Mouse (Mus musculus) gastrocnemius, postnatal 4 days (tissue): Measurements from ENCODE around the gene Scamp3. TPM values are rescaled to one million over a fixed set of nuclear protein-coding genes. Genes with fewer than 3 reads are reported as not detected.
"Not testable (repeated sequence)": the region's sequence is repeated elsewhere in the genome, so short reads cannot be mapped to it uniquely, and the experiment has no call there.

ENCODE experiments used
- DNase-seq, 2 experiments: peaks; one replicate each; pipeline ENCODE4 v3.0.0; 2021 to 2022; ENCODE audit warnings: low spot score in 2 of 2, mixed read lengths in 2 of 2
- long read RNA-seq, 2 experiments: library from polyadenylated mRNA; stranded (forward); transcript quantifications; one replicate each; pipeline ENCODE4 v2.0.0; 2021
- total RNA-seq, 2 experiments: library from RNA; stranded (reverse); gene quantifications; 2 replicates each; pipeline ENCODE4 v1.2.3; 2021

The Scamp3 gene
- total RNA-seq: 10 to 100 TPM; 41.8 to 43.1 TPM
- long read RNA-seq, experiment 1, transcript Scamp3-203 (9 exons, 1,475 nt): major isoform, 31 of 61 reads
- long read RNA-seq, experiment 1, transcript Scamp3-201 (9 exons, 1,489 nt): minor isoform, 24 of 61 reads
- long read RNA-seq, experiment 1, partial matches to known transcripts: 1 of 61 reads
- long read RNA-seq, experiment 1, other reads (novel, unspliced or antisense): 4 of 61 reads
- long read RNA-seq, experiment 2, transcript Scamp3-203 (9 exons, 1,475 nt): major isoform, 25 of 50 reads
- long read RNA-seq, experiment 2, transcript Scamp3-201 (9 exons, 1,489 nt): minor isoform, 24 of 50 reads
- long read RNA-seq, experiment 2, partial matches to known transcripts: 0 of 50 reads
- long read RNA-seq, experiment 2, other reads (novel, unspliced or antisense): 1 of 50 reads

DNA sequence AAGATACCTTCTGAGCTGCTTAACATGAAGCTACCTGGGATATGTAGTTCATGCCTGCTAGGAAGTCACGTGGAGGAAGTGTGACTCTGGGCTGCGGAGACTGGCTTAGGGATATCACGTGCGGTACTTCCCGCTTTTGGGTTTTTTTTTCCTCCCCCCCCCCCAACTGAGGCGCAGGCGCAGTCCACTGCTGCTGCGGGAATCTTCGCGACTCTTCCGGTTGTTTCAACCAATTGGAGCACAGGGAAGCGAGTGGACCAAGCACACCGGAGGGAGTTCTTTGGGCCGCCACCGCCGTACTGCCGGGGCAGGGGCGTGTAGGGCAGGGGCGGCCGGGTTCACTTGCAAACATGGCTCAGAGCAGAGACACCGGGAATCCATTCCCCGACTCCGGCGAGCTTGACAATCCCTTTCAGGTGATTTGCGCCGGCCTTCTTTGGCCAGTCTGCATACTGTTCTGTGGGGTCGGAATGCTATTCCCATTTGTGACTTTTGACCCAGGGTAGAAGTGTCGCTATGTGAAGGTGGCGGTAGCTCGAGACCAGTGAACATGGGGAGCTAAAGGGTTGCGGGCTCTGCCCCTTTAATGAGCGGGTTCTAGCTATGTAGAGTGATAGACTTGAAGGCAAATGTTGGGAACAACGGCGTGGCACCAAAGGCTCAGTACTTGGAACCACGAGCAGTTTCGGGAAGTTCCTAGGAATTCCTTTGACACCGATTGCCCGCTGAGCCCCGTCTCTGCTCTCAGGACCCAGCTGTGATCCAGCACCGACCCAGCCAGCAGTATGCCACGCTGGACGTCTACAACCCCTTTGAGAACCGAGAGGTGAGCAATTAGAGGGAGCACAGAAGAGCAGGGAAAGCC lies at the start of gene Scamp3:
Gene Scamp3, plus strand, starts transcription at position 232 of the 865 bp plus-strand sequence.
- peak; percentile 67 to 78 for DNase-seq

DNA sequence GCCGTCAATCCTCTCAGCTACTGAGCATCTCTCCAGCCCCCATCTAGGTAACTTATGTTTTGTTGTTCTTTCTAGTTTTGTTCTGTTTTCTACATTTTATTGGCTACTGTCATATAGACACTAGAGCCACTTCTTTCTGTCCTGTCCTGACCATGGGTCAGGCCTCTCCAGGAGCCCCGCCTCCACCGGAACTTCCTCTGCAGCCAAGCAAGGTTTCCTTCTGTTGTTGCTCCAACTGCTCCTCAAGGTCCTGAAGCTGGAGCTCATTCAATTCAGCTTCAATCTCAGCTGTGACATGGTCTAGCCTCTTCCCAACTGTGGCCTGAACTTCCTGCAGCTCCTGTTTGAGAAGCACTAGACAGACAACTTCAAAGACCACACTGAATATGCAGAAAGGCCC lies 47.4 kb upstream of the Scamp3 start:
- no peak for DNase-seq

DNA sequence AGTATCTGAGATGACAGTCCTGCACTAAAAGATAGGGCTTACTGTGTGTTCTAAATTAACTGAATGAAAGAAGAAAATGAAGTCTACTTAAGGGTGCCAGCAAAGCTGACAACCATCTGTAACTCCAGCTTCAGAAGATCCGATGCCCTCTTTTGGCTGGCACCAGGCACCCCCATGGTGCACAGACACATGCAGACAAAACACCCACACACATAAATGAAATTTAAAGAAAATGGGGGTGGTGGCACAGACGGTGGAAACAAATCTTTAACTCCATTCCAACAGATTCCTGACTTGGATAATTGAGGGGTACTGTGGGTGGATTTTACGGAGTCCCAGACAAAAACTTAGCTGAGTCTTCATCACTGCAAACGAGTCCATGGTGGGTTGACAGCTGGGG lies 45.5 kb upstream of the Scamp3 start:
- no peak for DNase-seq

DNA sequence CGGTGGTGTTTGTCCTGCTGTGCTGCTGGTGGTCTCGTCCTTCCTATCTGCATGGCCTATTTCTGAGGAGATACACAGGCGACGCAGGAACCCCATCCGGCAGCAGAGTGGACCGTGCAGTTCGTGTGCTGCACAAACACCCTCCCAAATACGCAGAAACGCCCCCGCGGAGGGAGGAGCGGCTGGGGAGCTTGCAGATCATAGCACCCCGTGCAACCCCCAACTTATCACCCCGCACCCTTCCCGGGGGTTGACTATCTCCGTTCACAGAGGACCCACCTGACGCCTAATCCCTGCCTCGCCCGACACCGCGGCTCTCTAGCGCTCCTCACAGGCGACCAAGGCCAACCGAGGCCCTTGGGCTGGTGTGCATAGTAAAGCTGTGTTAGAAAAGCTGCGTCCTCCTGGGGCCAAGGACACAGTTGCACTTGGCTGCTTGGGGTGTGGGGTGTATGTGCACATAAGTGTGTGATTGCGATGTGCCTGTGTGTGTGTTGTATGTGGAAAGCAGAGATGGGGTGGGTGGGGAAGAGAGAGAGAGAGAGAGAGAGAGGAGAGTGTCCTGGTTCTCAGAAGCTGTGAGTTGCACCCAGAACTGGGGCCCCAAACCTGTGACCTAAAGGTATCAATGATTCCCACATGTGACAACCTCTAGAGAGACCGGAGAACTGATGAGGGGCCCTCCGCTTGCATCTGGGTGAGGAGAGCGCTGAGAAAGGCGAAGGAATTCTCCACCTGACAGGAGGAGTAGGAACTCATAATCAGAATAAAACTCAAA lies 44.8 kb upstream of the Scamp3 start:
- peak in 1 of 2 experiments; percentile 19 for DNase-seq

DNA sequence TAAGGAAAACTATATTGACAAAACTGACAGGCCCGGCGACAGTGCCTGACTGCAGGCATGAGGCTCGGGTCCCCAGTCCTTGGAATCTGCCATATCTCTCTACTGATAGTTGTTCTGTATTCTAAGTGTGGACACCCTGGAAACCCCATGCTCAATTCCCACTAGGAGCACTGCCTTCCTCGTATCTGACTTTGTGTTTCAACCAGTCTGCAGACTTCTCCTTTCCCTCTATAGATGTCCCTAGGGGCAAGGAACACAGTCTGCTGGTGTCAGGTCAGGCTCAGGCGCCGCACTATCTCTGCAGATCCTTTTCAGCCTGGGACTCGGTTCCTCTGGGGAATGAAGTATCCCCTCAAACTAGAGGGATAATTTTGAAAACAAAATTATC lies 44.2 kb upstream of the Scamp3 start:
- DNase-seq: no peak

DNA sequence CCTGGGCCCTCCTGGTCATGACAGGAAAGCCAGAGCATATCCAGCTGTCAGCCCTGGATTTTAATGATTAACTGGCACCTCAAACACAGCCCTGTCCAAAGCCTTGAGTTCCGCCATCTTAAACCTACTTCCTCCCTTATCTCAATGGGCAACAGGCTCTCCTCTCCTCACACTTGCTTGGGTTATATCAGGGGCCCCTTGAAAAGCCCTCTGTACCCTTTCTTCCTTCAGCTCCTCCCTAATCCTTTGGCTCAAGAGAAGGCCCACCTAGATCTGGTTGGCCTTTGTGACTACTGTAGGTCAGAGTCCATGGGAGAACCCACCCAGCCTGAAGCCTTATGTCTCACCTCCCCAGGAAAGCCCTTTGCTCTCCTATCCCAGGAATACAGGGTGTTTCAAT lies 43.5 kb upstream of the Scamp3 start:
- no peak for DNase-seq

DNA sequence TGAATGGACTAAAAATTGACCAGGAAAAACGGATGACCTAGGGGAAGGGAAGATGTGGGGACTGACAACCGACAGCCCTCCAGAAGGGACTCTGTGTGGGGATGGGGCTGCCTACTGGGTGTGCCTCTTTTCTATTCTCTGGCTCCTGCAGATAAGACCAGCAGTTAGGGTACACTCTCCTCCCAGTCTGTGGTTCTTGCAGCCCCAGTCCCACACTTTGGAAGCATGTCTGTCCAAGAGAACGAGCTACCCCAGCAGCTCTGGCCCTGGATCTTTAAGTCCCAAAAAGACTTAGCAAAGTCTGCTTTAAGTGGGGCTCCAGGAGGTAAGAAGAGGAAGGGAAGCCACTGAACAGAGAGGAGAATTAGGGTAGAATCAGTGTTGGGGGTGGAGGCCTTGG lies 41.3 kb upstream of the Scamp3 start, which contains the start of gene Pklr:
Gene Pklr, plus strand, starts transcription at position 185 of the 400 bp plus-strand sequence.
- DNase-seq: no peak

DNA sequence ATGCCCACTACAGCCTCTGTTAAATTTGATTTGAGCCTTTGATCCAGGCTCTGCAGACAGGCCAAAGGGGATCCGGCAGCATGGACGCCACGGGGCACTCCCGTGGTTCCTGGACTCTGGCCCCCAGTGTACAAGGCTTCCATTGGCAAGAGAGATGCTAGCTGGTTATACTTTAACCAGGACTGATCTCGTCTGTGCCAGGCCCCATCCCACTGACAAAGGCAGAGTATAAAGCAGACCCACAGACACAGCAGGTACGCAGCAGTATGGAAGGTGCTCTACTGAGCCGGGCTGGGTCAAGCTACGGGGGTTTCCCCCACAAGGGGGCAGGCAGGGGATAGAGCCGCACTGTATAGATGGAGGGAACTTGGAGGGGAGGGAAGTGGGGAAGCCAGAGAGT lies 40.9 kb upstream of the Scamp3 start:
- no peak for DNase-seq

DNA sequence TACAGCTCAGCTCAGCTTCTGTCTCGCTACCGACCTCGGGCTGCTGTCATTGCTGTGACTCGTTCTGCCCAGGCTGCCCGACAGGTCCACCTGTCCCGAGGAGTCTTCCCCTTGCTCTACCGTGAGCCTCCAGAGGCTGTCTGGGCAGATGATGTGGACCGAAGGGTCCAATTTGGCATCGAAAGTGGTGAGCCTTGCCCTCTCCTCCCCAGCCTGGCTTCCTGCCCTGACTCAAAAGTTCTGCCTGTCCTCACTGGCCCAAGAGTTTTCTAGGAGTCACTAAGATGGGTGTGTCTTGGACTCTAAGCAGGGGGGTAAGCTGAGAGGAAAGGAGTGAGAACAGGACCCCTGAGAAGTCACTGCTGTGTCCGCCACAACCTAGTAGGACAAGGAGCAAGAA lies 32.5 kb upstream of the Scamp3 start:
- DNase-seq: no peak

DNA sequence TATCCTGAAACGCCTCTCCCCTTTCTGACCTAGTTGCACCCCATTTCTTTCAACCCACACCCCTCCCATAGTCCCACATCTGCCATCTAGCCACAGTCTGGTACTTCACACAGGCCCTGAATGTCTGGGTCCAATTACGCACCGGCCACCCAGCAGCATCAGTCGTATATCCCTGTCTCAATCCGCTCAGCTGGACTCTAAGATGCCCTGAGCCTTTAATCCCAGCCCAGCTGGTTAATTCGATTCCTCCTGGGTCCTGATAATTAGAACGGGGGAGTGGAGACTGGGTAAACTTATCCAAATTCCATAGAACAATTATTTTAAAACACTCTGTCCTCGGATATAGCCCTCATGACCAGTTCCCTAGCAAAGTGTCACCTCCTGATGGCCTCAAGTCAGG lies 31.7 kb upstream of the Scamp3 start:
- DNase-seq: no peak

DNA sequence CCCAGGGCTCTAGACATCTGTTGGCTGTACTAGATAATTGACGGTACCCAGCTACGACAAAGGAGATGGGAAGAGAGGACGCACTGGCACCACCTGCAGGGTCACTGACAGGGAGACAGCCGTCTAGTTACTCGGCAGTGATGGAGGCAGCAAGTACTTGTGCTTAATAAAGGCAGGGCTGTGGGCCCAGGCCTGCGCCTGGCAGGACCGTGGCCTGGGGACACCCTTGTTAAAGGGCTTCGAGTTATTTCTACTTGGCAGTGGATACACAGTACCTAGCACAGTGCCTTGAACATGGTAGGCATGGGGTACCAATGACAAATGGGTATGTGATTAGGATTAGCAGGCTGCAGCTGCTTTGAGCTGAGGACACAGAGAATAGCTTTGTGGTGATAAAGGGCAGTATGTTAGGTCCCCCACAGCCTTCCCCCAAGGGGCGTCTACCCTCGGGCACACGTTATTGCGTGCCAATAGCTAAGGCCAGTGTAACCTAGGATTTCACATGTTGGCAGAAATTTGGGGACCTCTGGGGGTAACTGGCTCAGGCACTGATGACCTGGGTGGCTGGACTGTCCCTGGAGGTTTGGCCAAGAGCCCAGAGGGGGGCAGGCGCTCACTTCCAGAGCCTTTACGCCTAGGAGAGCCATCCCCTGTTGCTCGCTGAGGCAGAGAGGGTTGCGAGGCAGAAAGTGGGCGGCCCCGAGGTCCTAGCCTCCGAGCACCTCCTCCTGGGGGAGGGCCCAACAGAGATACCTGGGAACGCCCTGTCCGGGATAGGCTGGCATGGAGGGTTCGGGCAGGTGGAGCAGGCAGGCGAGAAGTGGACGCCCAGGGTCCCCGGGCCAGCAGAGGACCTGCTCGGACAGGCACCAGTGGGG lies 29.9 kb upstream of the Scamp3 start:
- DNase-seq: no peak

DNA sequence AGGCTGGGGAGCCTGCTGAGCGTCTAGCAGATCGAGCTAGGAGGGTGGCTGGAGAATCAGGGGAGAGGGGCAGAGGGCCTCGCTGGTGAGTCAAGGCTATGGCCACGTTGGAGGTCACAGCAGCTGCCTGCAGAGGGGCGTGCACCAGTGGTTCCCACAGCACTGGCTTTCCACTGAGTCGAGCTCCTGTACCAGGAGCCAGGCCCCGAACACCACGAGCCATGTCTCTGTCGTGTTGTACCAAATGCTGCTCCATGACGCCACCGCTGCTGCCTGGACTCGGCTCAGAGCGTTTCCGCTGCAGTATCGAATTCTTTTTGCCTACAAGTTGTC lies 29.3 kb upstream of the Scamp3 start:
- DNase-seq: no peak

DNA sequence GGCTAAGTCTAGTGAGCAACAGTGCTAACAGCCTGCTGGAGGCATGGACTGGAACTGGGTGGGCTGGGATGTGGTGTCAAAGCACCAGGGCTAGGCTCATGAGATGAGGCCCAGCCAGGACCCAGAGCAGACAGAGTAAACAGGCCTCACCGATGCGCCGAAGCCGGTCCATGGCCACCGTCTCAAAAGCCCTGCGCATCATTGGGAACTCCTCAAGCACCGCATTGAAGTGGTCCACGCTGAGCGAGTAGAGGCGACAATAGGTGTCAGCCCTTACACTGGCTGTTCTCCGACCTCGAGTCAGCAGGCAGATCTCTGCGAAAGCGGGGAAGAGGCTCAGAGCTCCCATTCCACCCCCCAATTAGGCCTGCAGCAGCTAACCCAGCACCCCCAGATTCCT lies 28.7 kb upstream of the Scamp3 start:
- DNase-seq: no peak

DNA sequence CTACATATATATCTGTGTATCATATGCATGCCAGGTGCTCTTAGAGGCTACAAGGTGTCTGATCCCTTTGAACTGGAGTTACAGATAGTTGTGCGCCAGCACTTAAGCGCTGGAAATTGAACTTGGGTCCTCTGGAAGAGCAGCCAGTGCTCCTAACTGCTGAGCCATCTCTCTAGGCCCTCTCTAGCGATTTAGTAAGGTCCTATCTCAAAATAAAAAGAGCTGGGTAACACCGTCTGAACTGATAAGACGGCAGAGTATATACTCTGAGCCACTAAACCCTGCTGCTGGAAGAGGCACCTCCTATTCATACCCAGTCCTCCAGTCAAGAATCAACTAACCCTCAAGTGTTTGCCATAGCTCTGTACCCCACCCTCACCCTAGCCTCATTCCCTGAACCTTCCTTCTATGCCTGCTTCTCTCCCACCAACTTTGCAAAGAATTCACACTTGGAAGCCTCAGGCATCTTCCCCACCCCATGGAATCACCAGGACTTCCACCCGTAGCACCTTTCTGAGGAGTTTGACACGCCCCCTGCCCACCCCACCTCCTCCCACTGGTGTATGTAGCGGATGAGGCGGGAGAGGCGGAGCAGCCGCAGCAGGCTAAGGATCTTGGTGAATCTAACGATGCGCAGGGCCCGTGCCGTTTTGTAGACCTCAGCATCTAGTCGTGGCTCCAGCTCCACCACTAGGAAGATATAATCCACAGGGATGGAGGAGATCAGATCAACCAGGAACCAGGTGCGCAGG lies 25.0 kb upstream of the Scamp3 start:
- DNase-seq: no peak

DNA sequence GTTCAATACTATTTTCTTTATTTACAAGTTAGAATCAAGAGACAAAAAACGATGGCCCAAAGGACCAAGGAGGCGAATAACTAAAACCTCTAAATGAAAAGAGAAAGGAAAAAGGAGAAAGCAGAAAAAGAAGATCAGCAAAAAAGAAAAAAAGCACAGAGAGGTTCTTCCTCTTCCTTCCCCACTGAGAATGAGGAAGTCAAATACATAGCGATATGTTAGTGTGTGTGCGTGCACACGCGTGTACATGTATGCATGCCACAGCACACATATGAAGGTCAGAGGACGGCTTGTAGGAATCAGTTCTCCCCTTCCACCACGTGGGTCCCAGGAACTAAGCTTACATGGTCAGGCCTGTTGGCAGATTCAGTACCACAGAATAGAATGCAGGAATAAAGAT lies 20.3 kb upstream of the Scamp3 start:
- DNase-seq: no peak

DNA sequence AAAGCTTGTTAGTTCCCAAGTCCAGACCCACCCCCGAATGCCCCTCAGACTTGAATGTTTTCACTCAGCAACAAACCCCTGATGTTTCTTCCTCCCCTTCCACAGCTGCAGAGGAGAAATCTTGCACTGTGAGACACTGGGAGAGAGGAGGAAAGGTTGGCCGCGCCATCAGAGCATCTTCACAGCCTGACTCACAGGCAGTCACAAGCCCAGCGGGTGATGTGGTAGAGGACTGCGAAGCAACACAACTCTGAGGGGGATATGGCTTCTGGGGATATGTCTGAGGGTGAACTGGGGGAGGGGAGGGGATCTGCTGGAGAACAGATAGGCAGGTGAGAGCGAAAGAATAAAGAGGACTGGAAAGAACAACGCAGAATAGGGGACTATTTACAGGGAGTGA lies 18.6 kb upstream of the Scamp3 start:
- DNase-seq: no peak

DNA sequence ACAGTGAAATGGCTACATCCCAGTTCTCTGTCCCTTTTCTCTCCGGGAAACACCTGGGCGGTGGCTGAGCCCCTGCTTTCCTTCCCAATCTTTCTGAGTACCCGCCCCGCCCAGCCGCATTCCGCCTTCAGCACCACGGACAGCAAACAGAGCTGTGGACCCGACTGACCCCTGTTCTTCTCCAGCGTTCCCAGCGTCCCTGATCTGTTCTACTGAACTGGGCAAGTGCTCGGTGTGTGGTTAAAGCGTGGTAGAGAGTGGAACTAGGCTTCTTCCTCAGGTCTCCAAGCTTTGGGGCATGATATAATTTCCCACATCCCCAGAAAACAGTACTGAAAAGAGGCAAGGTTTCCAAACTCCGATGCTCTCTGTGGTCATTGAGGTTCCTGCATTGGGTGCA lies 18.1 kb upstream of the Scamp3 start:
- DNase-seq: peak in 1 of 2 experiments; percentile 63

DNA sequence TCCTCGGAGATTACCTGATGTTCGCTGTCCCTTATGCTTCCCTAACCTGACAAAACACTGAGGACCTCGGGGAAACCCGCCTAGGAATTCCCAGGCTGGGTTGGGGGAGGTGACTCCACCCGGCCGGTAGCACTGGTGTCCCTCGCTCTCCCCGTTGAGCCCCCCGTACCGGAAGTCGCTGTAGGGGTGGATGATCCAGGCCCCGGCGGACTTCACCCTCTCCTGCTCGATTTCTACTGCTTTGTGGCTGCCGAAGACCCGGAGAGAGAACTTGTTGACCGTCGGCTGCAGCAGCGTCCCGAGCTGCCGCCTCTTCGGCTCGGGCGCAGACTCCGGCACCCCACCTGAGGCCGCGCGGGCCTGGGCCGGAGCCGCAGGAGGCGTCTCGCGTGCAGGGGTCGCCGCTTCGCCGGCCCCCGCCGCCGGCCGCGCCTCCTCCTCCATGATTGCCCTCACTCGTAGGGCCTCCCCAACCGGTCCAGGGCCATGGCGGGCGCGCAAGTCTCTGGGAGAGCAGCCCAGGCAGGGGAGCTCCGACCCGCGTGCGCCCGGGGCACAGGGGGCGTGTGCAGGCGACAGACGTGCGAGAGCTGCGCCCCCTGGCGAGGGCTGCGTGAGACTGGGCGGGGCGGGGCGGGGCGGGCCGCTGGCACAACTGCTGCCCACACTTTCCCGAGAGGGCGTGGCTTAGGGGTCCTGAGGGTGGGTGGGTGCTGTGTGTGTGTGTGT lies 17.5 kb upstream of the Scamp3 start, which contains the start of gene Hcn3:
Gene Hcn3, minus strand, starts transcription at position 581 of the 729 bp plus-strand sequence.
- peak; percentile 42 to 73 for DNase-seq

DNA sequence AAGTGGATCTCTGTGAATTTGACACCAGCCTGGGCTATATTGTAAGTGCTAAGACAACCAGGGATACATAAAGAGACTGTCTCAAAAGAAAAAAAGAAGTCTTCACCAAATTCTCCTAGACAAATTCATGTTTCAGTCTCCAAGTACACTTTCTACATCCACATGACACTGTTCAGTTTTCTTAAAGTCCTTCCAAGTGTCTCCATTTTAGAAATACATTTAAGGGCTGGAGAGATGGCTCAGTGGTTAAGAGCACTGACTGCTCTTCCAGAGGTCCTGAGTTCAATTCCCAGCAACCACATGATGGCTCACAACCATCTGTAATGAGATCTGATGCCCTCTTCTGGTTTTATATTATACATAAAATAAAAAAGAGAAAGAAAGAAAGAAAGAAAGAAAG lies 16.1 kb upstream of the Scamp3 start:
- not testable (repeated sequence) for DNase-seq
